Mouse (Mus musculus): ENCODE measurements around the gene Ccdc107.
A peak's percentile ranks its signal among the peaks of the same experiment; 100 is the strongest.

Ccdc107 gene

DNA sequence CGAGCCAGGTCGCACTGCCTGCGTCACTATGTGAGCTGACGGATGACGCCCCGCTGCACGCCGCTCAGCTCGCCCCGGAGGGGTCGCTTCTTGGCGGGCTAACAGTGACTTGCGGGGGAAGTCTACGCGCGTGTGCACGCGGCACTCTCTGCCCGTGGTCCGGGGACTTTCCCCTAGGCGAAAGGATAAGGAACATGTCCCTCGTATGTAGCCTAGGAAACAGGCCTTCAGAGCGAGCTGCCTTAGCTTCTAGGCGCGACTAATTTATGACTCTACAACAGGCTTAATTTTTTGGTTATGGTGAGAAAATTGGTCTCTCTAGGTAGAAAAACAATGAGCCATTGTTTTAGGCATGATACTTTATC is at the start of gene Ccdc107:
TSS of gene Ccdc107 (plus strand) at position 80 of the 365 bp plus-strand sequence.
- DNase-seq (ENCODE audit: low read depth, low spot score) = peak; percentile 90

DNA sequence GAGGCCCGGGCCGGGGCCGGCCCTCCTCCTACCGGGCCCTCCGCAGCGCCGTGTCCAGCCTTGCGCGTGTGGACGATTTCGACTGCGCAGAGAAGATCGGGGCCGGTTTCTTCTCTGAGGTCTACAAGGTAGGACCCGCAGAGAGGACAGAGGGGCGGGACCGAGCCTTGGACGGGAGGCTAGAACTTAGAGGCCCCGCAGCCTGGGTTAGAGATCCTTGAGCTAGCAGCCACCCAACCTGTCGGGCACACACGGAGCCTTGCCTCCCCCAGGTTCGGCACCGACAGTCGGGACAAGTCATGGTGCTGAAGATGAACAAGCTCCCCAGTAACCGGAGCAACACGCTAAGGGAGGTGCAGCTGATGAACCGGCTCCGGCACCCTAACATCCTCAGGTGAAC is 49.2 kb upstream of the Ccdc107 start:
- no peak for DNase-seq (ENCODE audit: low read depth, low spot score)

DNA sequence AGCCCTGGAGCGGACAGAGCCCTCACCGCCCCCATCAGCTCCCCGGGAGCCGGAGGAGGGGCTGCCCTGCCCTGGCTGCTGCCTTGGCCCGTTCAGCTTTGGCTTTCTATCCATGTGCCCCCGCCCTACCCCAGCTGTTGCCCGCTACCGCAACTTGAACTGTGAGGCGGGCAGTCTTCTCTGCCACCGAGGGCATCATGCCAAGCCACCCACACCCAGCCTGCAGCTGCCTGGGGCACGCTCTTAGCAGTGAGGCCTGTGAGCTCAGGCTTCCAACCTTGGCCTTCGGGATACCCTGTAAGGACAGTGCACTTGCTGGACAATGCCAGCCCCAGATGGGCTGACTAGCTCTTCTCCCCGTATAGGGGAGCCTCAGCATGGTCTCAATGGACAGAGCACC is 45.4 kb upstream of the Ccdc107 start:
- DNase-seq (ENCODE audit: low read depth, low spot score) = no peak

DNA sequence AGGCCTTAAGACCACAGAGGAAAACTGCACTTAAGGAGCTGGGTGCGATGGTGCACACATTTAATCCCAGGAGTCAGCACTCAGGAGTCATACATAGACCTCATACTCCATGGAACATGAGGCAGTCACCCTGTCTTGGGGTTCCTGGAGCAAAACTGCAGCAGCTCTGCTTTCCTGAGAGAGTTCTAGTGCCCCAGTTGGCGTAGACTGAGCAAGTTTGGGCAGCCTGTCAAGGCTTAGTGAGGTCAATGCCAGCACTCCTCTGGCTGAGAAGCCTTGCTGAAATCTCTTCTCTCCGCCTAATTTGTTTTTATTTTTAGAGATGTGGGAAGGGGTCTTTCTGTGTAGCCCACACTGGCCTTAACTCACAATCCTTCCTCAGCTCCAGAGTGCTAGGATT is 44.1 kb upstream of the Ccdc107 start:
- DNase-seq (ENCODE audit: low read depth, low spot score) = no peak

DNA sequence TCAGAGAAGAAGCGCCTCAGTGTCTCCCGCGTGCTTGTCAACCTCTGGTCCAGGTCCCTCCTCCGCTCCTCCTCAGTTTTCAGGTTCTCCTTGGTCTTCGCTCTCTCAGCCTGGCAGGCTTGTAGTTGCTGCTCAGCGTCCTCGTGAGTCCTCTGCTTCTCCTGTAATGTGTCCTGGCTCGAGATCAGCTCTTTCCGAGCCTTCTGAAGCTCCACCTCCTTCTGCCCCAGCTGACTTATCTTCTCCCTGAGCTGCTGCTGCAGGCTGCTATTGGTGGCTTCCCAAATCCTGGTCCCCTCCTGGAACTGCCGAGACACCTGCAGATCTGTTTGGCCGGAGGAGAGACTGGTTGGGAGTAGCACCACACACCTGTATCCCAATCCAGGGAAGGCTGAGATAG is 40.4 kb upstream of the Ccdc107 start:
- no peak for DNase-seq (ENCODE audit: low read depth, low spot score)

DNA sequence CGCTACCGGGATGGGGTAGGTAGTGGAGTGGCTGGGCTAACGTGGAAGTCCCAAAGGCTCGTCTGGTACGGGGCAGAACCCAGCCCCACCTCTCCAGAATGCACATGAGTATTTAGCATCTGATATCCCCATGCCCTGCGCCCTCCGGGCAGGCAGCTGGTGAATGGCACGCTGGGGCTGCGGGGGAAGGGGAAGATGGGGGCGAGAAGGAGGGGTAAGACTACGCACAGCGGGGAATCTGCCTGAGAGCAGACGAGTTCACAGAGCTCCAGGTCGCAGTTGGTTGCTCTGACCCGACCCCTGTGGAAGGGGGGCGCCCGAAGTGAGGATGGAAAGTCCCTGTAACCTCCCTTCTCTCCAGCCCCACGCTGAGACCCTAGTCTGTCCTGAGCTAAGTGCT is 39.3 kb upstream of the Ccdc107 start:
- DNase-seq (ENCODE audit: low read depth, low spot score) = no peak

DNA sequence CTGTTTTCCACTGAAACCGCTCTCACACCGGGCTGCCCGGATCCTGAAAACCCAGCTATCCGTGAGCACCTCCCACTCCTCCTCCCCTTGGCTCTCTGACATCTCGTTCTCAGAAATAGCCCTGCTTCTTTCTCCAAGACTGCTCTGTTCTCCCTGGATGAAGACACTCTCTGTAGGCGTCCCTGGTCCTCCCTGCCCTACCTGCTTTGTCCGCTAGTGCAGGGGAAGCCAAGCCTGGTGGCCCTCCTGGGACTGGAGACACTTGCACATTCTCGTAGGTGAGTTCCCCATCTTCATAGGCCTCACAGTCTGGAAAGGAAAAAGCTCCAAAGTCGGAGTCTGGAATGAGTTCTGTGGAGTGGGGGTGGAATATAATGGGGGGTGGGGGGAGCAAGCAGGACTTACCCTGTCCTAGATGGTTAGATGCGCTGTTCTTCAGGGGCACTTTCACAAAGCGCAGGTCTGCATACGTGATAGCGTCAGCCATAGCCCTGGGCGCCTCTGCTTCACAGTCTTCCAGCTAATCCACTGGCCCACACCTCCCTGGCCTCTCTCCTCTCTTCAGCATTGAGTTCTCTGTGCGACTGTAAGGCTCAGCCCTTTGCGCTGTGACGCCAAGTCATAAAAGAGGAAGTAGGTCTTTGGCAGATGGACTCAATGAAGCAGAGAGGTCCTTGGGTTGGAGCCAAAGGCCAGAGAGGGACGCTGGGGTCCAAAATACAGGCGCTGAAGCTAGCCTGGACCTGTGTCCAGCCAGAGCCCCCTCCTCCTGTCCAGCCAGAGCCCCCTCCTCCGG is 38.5 kb upstream of the Ccdc107 start, which contains the start of gene Cd72:
TSS of gene Cd72 (minus strand) at position 588 of the 796 bp plus-strand sequence.
- no peak for DNase-seq (ENCODE audit: low read depth, low spot score)

DNA sequence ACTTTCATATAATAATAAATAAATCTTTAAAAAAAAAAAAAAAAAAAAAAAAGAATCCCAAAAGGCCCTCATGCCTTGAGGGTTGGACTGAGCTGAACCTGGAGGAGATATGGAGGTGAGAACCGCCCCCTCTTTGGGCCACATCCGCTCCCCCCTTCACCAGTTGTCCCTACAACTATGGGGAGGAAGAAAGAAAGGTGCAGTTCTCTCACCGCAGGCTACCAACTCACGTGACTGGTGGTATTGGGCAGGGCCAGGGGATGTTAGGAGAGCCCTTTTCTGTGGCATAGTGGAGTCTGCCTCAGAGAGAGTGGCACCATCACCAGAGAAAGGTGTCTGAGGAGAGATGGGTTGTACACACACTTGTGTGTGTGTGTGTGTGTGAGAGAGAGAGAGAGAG is 36.2 kb upstream of the Ccdc107 start:
- DNase-seq (ENCODE audit: low read depth, low spot score) = no peak

DNA sequence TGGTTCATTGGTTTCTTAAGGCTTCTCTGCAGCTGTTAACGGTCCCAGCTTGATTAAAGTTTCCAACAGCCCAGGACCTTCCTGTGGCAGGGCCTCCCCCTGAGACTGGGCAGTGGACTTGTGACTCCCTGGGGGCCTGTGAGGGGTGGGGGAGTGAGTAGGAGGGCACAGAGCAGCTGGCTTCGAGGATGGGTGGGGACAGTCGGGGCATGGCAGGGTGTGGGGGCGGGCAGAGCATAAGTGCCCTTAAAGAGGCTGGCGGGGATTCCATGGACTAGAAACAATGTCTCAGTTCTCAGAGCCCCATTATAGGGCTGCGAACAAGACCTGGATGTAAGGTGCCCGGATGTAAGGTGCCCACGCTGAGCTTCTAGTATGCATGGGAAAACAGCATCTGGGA is 35.6 kb upstream of the Ccdc107 start:
- DNase-seq (ENCODE audit: low read depth, low spot score) = no peak

DNA sequence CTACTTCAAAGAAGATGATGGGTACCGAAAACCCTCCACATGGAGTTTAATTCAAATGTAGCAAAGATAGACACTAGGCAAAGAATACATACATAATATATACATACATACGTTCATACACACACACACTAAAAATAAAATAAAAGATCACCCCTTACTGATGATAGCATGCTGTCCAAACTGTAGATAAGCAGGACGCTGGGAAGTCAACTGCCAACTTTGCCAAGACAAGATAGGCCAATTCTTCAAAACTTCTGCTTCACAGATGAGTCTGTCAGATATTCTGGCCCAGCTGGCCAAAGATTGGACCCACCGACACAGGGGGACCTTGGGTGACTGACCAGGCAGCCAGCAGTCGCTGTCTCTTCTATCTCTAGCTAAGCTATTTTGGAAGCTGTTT is 29.6 kb upstream of the Ccdc107 start:
- DNase-seq (ENCODE audit: low read depth, low spot score) = no peak

DNA sequence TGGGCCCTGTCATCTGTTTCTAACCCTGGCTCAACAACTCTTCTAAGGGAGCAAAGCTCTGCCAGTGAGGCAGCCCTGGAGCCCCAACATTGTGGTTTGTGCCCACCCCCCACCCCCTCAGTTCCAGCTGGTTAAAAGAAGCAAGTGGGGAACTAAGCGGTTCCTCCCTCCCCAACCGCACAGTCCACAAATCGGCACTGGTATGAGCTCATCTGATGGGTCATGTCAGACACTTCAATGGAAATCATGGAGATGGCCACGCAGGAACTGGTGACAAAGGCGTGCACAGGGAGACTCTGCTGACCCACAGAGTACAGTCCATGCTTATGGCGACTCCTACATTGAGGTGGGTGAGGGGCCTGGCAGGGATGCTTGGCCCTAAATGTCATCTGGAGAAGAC is 26.8 kb upstream of the Ccdc107 start:
- no peak for DNase-seq (ENCODE audit: low read depth, low spot score)

DNA sequence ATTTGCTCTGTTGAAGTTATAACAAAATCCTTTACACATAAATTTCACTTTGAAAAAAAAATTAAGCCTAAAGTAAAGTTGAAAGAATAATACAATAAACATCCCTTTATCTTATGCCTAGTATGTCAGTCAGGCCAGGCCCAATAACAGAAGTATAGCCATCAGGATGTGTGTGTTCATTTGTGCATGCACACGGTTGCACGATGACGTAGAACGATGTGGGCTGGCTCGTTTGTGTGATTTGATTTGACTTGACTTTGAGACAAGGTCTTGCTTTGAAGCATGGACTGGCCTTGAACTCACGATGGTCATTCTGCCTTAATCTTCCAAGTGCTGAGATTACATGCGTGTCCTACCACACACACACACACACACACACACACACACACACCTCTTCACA is 25.8 kb upstream of the Ccdc107 start:
- no peak for DNase-seq (ENCODE audit: low read depth, low spot score)

DNA sequence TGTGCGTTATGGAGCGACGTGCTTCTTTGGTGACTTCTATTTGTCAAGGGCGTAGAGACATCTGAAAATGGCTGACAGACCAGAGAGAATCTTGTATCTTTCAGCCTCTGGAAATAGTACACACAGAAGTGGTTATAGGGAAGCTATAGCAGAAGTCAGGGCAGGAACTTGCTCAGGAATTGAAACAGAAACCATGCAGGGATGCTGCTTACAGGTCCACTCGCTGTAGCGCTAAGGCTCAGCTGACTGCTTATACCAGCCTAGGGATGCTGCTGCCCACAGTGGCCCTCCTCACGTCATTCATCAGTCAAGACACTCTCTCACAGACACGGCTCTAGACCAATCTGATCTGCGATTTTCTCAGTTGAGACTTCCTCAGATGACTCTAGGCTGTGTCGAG is 22.4 kb upstream of the Ccdc107 start:
- no peak for DNase-seq (ENCODE audit: low read depth, low spot score)

DNA sequence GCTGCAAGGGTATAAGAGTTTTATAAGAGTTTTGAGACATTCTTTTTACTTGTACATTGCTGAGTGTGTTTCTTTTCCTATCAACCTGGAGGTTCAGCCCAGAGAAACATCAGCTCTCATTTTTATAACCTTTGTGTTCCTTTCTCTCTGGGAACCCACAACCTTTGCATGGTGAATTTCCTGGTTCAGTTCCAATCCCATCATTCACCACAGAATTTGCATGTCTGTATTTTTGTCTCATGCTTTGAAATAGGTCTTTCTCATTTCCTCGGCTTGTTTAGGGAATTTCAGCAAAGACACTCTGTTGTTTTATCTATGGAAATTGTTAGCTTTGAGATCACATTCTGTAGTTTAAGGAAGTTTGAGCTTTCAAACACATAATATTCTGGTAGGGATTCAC is 19.1 kb upstream of the Ccdc107 start:
- DNase-seq (ENCODE audit: low read depth, low spot score) = no peak

DNA sequence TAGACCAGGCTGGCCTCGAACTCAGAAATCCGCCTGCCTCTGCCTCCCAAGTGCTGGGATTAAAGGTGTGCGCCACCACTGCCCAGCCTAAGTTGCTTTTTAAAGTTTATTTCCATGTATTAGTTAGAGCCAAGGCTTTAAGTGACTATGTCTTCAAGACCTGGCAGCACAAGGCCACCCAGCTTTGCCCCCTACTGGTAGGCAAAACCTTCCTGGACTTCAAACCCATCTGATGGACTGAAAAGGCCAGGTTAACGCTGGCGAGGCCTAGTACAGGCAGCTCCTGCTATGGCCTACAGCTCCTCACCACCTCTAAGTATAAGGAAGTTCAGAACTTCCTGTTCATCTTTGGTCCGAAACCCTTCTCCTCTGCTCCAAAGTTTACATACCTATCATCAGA is 16.1 kb upstream of the Ccdc107 start:
- DNase-seq (ENCODE audit: low read depth, low spot score) = no peak

DNA sequence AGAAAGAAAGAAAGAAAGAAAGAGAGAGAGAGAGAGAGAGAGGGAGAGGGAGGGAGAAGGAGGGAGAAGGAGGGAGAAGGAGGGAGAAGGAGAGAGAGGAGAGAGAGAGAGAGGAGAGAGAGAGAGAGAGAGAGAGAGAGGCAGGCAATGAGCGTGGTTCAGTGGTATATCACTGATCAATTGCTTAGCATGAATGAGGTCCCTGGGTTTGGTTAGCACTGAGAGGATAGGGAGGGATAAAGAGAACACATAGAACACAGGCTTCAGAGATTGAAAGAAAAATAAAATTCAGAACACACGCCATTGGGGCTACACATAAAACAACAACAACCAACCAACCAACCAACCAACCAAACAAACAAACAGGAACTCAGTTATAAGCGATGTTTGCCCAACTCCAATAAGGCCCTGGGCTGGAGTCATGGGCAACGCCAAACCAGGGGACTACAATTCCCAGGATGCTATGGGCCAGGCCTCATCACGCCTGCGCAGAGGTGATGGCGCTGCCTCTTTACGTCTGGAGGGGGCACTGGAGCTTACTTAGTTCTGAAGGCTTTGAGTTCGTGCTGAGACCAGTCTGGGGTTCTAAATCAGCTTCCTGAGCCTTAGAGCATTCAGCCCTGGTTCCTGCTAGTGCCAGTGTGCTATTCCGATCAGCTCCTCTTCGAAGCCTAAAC is 14.7 kb upstream of the Ccdc107 start:
- DNase-seq (ENCODE audit: low read depth, low spot score) = peak; percentile 88

DNA sequence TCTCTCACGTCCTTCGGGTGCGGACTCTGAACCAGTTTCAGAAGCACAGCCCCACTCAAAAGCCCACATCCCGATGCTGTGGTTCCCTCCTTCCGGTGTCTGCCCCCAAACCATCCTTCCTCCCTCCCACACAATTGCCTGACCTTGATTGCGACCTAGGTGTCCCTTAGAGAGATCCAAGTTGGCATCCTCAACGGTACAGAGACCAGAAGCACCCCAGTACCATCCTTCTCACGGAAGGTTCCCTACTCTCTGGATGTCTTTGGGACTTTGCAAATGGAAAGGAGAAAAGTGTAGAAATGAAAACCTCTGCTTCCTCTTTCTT is 14.2 kb upstream of the Ccdc107 start:
- DNase-seq (ENCODE audit: low read depth, low spot score) = no peak

DNA sequence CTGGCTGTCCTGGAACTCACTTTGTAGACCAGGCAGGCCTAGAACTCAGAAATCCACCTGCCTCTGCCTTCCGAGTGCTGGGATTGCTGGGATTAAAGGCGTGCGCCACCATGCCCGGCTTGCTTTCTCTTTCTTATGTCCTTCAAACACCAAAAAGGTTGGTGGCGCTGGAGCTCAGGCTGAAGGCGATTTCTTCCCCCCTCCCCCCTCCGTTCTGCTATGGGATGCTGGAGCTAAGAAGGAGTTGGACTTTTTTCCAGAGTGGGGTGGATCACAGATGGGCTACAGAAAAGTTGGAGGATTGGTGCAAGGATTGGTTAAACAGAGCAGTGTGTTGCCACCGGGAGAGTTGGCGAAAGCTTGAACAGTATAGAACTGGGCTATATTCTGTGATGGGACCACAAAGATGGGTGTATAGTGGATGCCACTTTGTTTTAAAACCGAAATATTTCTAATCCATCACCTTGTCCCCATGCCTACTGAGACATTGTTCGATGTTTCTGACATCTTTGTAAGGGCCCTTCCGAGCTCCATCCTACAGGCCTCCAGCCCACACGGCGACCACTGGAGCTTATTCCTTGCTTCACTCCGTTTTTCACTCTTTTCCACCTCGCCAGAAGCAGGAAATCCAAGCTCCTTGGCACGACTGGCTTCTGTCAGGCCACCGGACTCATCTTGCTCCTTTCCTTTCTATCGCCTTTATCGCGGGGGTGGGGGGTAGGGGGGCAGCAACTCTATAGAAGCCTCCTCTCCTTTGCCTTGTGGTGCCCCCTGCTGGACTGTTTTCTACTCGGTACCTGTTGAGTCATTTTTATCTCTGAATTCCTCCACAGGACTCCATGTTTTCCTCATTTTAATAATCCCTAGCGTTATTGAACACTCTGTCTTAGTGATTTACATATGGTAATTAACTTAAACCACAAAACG is 13.5 kb upstream of the Ccdc107 start:
- DNase-seq (ENCODE audit: low read depth, low spot score) = peak; percentile 63

DNA sequence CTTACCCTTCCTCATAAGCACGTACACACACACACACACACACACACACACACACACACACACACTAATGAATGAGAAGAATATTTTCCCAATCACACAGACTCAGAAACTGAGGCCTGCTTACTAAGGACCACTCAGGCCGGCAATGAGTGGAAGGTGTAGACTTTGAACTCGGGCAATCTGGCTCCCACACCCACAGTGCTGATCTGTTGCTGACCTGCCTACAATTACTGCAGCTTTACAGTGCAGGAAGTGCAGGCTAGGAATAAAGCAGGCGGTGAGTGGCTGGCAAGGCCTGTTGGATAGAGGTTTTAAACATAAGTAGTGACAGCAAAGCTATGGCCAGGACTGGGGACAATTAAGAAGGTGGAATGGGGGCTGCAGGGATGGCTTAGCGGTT is 11.7 kb upstream of the Ccdc107 start:
- DNase-seq (ENCODE audit: low read depth, low spot score) = no peak

DNA sequence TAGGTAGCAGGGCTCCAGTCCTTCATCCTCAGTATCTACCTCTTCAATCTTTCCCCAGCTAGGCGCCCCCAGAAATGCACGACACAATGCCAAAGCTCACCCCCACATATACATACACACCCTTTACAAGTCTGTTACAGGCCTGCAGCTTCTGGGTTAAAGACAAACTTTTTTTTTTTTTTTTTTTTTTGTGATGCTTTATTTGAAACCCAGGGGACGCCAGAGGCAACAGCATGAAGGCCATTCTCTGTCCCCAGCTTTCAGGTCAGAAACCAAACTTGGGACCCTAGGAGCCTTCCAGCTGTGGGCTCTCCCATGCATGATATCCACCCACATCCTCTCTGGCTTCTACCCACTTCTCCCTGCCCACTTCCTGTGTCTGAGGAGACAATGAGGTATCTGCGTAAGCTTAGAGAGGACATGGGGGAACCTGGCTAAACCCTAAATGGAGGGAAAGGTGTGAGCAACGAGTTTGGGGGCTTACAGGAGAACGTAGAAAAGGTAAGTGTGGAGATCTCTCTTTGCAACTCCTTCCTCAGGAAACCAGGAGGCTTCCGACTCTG is 10.7 kb upstream of the Ccdc107 start:
- no peak for DNase-seq (ENCODE audit: low read depth, low spot score)

DNA sequence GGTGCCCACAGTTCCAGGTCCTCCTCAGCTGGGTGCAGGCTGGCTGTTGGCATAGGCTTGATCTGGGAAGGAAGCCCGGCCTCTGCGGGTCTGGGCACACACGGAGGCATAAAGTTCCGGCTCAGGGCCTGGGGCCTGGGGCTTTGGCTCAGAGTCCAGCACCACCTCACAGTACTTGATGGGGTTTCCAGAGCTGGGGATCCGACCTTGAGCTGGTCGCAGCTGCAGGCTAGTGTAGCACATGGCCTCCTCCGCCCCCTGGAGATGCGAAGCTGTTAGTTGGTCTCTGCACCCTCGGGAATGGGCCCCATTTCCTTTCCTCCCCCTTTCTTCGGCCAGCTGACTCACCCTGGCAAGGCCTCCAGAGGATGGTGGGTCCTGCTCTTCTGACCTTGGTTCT is 10.1 kb upstream of the Ccdc107 start:
- no peak for DNase-seq (ENCODE audit: low read depth, low spot score)

DNA sequence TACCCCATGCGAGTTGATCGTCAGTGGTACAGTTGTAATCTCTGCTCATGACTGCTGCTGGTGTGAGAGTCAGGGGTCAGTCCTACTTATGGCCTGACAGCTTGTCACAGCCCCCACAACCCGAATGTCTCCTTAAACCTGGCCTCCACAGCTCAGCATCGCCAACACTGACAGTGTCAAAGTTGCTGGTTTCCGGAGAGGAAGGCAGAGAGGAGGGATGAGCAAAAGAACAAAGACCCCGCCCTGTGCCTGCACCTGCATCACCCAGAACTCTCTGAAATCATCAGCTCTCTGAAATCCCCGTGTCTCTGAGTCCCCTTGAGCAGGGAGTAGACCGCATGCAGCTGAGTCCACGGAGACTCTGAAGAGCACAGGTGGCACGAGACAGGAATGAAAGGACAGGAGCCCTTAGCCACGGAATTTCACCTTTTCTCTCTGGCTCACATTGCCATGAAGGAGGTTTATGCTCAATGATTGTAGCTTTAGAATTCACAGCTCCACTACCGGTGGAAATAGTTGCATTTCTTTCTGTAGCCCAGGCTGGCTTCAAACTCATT is 9.1 kb upstream of the Ccdc107 start, which contains the start of gene Sit1:
TSS of gene Sit1 (minus strand) at position 200 of the 557 bp plus-strand sequence.
- DNase-seq (ENCODE audit: low read depth, low spot score) = no peak

All from embryo, embryonic 11.5 days (tissue).